Mouse (Mus musculus) lung, adult 2 months (tissue): Measurements from ENCODE around the gene Mrps18b. TPM values are rescaled to one million over a fixed set of nuclear protein-coding genes. Genes with fewer than 3 reads are reported as not detected.

Experiments used
- DNase-seq: peaks from one replicate; pipeline ENCODE4 v3.0.0; 2022
- H3K4me1 ChIP-seq: fragments of 200-500 bp; 2 replicates; pipeline ENCODE4 v1.6.1; 2011; ENCODE audit warnings: low read length; ENCODE audit not compliant: control insufficient read depth, insufficient read depth
- H3K4me3 ChIP-seq: fragments of 200-500 bp; replicated peaks from 2 replicates; pipeline ENCODE3; 2011; ENCODE audit warnings: low read depth, mild to moderate bottlenecking, control low read depth, low read length; ENCODE audit errors: extremely low read depth
- CTCF ChIP-seq: fragments of 200-500 bp; IDR thresholded peaks from 2 replicates; pipeline ENCODE4 v1.5.1; 2011; ENCODE audit warnings: mild to moderate bottlenecking, low read length, control low read depth; ENCODE audit not compliant: insufficient read depth
- POLR2A ChIP-seq: fragments of 200-500 bp; IDR thresholded peaks from 2 replicates; pipeline ENCODE4 v1.6.1; 2011; ENCODE audit warnings: low read depth, mild to moderate bottlenecking, control low read depth, low read length, borderline replicate concordance; ENCODE audit errors: extremely low read depth
- WGBS: fragments of 180-500 bp; shearing (Covaris S2); methylation state at CpG from one replicate; pipeline ENCODE4 v1.1.7; 2018; 5-methylcytosine and 5-hydroxymethylcytosine counted together
- polyA plus RNA-seq: library from polyadenylated mRNA; depleted of rRNA; stranded (reverse); fragments of >200 nt; gene quantifications from 2 replicates; pipeline ENCODE4 v1.2.3, GENCODE M21; 2012

Mrps18b gene
- polyA plus RNA-seq, 1 experiment, result 43.8 TPM

DNA sequence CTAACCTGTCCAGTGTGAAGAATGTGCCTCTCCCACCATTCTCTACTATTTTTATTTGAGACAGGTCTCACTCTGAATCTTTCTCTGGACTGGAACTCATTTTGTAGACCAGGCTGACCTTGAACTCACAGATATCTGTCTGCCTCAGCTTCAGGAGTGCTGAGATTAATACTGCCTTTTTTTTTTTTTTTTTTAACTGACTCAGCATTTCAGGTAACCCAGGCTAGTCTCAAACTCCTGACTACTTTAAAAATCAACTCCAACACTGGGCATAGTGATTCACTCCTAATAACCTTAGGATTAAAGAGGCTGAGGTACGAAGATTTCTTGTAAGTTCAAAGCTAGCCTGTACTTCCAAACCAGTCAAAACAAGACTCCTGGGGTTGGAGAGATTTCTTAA, 10.6 kb downstream of the Mrps18b start:
- H3K4me3 ChIP-seq, result no peak overlapping the region
- peaks cover 13% of the 10 kb centered on the region for H3K4me1 ChIP-seq
- 93% methylated on average over 1 of the region's 1 CpGs for WGBS
- no peak for TF ChIP-seq POLR2A
- no peak for TF ChIP-seq CTCF
- no peak for DNase-seq

DNA sequence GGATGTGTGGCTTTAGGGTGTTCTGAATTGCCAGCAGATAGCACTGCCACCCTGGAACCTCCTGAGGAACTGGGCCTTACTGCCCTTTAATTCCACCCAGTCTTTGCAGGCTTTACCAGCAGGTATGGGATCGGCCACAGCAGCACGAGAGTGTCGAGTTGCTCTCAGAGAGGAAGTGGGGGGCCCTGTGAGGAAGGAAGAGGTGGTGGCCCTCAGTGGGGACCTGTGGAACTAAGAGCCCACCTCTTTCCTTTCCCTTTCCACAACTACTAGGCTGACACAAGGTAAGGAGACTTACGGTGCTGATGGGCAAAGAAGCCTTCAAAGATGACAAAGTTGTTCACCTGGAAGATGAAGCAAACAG, 12.2 kb downstream of the Mrps18b start:
- WGBS, result 30% methylated on average over 4 of the region's 4 CpGs
- no peak for DNase-seq
- TF ChIP-seq POLR2A (no peak), CTCF (no peak)
- H3K4me1 ChIP-seq, result peaks cover 5% of the 10 kb centered on the region; the same call in 1 of the 2 replicates
- H3K4me3 ChIP-seq, result no peak overlapping the region

DNA sequence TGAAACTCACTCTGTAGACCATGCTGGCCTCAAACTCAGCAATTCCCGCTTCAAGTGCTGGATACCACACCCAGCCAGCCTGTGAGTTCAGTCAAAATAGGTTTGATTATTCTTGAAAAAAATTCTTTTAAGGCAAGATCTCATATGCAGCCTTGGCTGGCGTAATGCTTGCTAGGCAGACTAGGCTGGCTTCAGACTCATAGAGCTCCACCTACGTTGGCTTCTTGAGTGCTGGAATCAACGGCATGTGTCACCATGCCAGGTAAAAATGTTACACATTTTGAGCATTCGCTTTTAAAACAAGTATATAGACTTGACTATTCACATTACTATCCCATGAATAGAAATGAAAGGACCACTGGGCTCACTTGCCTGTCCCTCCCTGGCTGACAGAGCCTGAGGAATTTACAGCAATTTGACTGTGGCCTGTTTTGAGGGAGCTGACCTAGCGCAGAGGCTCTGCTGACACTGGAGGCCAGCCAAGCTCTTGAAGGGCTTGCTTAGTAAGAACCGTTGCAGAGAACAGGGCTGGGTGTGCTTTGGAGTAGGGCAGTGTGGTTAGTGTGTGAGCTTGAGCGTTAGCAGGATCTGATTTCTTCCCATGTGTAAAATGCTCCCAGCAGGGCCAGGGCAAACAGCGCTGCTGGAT, 12.7 kb downstream of the Mrps18b start:
- TF ChIP-seq POLR2A (no peak), CTCF (no peak)
- no peak overlapping the region for H3K4me3 ChIP-seq
- 63% methylated on average over 9 of the region's 9 CpGs for WGBS
- peak; percentile 80 for DNase-seq
- H3K4me1 ChIP-seq, result peaks cover 5% of the 10 kb centered on the region; the same call in 1 of the 2 replicates

DNA sequence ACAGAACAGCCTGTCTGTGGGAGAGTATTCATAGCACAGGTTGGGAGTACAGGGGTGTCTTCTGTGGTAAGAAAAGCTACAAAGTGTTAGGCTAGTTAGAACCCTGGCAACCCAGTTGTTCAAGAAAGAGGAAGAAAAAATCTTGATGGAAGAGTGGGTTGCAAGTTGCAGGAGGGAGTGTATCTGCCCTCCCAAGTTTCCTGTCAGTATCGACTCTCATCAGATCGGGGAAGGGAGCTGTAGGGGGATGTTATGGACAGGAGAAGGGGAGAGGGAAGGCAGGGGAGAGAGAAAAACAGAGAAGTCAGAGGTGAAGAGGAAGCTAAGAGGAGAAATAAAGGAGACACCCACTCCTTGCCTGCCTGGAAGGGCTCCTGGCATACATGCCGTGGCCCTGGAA, 15.6 kb downstream of the Mrps18b start:
- Histone ChIP-seq H3K4me3 (no peak overlapping the region), H3K4me1 (peaks cover 11% of the 10 kb centered on the region; the same call in 1 of the 2 replicates)
- WGBS, result 78% methylated on average over 3 of the region's 3 CpGs
- TF ChIP-seq CTCF (no peak), POLR2A (no peak)
- DNase-seq, result no peak

DNA sequence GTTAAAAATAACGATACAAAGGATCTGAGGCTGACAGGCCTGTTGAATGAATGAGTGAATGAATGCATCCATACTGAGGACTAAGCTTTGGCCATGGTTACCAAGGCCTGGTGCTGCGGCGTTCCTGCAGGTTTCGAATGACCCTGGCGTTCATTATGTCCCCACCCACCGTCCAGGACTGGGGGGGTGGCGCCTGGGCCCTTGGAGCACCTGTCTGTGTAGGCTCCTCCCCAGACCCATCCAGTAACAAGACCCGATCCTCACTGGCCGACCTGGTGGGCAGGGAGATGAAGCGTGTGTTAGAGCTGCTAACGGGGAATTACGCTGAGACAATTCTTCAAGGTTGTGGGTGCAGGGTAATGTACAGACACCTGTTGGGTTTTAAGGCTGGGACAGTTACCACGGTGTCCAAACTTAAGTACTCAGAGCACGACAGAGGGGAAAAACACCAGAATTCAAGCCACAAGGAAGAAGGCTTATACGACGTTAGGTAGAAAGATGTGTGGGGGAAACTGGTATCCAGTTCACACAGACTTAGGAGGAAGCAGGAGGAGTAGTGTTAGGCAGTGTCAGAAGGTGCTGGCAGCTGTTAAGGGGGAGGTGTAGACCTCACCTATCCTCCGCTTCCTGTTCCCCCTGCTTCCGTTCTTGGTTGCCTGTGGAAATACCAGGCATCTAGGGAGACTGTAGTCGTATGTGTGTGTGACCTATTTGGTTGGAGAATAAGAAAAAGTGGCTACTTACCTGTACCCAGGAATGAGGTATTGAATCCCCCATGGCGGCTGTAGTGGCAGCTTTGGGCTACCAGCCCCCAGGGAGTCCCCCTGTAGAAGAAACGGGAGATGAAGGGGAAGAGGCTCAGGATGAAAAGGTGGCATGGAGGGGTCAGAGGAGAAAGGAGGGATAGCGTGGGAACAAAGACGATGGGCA, 18.3 kb downstream of the Mrps18b start:
- no peak for DNase-seq
- H3K4me3 ChIP-seq, result no peak overlapping the region
- TF ChIP-seq POLR2A, result no peak
- peaks cover 7% of the 10 kb centered on the region; the same call in 1 of the 2 replicates for H3K4me1 ChIP-seq
- 43% methylated on average over 23 of the region's 23 CpGs for WGBS

DNA sequence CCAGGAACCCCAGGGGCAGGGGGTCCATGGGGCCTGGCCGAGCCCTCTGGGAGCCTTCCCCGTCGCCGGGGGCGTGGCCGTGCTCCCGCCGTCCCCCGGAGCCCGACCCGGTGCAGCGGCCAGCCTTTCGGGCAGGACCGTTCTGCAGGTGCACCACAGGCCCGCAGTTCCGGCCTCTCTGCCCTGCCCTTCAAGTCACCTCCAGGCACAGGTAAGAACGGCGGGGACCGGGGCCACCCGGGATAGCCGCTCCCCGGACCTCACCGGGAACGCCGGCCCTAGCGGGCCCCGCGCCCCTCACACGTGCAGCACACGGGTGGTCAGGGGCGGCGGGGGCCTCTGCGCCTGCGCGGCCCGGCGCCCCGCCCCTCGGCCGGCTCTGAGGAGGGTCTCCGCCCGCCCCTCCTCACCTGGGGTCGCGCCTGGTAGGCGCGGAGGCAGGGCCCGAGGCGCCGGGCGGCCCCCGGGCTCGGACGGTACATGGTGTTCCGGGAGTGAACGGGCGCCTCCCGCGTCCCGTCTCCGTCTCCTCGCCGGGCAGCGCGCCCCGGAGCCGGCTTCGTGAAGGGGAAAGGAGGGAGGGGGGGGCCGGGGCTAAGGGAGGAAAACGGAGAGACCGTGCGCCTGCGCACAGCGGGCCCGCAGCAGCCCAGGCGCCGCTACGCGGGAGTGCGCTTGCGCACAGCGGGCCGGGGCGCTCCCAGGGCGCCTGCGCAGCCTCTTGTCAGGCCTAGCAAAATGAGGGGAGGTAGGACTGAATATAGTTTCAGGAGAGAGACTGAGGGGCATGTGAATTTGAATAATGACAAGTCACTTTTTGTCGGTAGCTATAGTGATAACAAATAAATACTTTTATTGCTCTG, 19.2 kb downstream of the Mrps18b start, which contains the start of gene 2310061I04Rik:
Gene 2310061I04Rik (minus strand): TSS at position 651 of the 863 bp plus-strand sequence.
- H3K4me1 ChIP-seq, result peaks cover 7% of the 10 kb centered on the region; the same call in 1 of the 2 replicates
- H3K4me3 ChIP-seq, result peak within 1 kb of the TSS; percentile 79
- peak; percentile 80 for DNase-seq
- 1% methylated on average over 86 of the region's 86 CpGs for WGBS
- TF ChIP-seq POLR2A (no peak), CTCF (no peak)

DNA sequence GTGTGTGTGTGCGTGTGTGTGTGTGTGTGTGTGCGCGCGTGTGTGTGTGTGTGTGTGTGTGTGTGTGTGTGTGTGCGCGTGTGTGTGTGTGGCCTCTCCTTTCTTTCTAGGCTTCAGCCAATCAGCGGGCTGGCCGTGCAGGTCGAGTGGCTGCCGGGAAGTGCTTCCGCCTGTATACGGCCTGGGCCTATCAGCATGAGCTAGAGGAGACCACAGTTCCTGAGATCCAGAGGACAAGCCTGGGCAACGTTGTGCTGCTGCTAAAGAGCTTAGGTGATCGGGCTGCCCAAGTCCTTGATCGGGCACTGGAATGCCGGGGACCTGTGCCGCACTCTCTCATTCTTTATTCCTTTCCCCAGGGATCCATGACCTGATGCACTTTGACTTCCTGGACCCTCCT, 28.5 kb downstream of the Mrps18b start:
- no peak for DNase-seq
- WGBS, result 74% methylated on average over 16 of the region's 17 CpGs
- no peak for TF ChIP-seq POLR2A
- no peak for TF ChIP-seq CTCF
- Histone ChIP-seq H3K4me3 (no peak overlapping the region), H3K4me1 (no peaks in the 10 kb centered on the region)

DNA sequence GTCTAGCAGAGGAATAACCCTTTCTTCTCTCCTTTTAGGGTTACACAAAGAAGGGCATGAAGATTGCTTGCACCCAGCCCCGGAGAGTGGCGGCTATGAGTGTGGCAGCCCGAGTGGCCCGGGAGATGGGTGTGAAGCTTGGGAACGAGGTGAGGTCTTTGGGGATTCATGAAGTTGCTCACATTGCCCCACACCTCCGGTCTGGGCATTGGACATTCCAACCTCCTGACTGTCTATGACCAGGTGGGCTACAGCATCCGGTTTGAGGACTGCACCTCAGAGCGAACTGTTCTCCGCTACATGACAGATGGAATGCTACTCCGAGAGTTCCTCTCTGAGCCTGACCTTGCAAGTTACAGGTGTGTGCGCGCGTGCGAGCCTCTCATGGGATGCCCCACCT, 32.4 kb downstream of the Mrps18b start:
- peaks cover 6% of the 10 kb centered on the region for H3K4me1 ChIP-seq
- WGBS, result 94% methylated on average over 14 of the region's 14 CpGs
- no peak for DNase-seq
- TF ChIP-seq POLR2A (no peak), CTCF (no peak)
- no peak overlapping the region for H3K4me3 ChIP-seq

DNA sequence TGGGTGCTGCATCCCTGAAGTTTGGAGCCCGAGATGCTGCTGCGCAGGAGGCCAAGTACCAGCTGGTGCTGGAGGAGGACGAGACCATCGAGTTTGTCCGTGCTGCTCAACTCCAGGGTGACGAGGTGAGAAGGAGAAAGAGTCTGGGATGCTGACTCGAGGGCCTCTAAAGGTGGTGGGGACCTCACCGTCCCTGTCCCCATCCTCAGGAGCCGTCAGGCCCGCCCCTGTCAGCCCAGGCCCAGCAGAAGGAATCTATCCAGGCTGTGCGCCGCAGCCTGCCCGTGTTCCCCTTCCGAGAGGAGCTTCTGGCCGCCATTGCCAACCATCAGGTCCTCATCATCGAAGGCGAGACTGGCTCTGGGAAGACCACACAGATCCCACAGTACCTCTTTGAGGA, 33.3 kb downstream of the Mrps18b start:
- DNase-seq, result no peak
- peaks cover 6% of the 10 kb centered on the region for H3K4me1 ChIP-seq
- no peak overlapping the region for H3K4me3 ChIP-seq
- TF ChIP-seq CTCF (no peak), POLR2A (no peak)
- 87% methylated on average over 17 of the region's 17 CpGs for WGBS
